Mouse (Mus musculus): ENCODE results near the gene Tssk4. TPM values are rescaled to one million over a fixed set of nuclear protein-coding genes. Genes with fewer than 3 reads are reported as not detected.

Tssk4 gene
- polyA plus RNA-seq, 1 experiment from 2014 or later, result 1.1 TPM

DNA sequence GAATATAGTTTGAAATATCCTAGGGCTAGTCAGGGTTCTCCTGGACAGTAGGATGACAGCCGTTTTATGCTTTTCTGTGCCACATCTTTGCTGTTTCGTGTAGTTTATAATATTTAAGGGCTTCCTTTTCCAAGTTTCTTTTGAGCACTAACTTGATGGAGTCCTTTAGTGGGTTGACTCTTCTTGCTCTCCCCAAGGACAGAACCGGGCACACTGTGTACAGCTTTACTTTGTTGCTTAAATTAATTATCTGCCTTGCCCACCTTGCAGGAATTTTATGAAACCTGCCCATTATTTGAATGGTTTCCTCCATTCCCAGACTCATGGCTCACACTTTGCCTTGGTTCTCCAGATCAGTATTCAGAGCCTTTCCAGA, 32.1 kb downstream of the Tssk4 start:
- Histone ChIP-seq H3K4me2 (peak overlapping the region; percentile 81), H3K4me3 (peak overlapping the region; percentile 85), H3K27ac (peak overlapping the region; percentile 91), H3K9ac (peak overlapping the region; percentile 81), H3K36me3 (peaks cover 34% of the 10 kb centered on the region), H3K4me1 (peaks cover 16% of the 10 kb centered on the region), H3K9me3 (no peaks in the 10 kb centered on the region), H3K27me3 (no peaks in the 10 kb centered on the region)
- WGBS, result 14% methylated on average over 3 of the region's 3 CpGs
- no peak for ATAC-seq (ENCODE audit: borderline replicate concordance, extremely low read depth, low FRiP score, low TSS enrichment)

DNA sequence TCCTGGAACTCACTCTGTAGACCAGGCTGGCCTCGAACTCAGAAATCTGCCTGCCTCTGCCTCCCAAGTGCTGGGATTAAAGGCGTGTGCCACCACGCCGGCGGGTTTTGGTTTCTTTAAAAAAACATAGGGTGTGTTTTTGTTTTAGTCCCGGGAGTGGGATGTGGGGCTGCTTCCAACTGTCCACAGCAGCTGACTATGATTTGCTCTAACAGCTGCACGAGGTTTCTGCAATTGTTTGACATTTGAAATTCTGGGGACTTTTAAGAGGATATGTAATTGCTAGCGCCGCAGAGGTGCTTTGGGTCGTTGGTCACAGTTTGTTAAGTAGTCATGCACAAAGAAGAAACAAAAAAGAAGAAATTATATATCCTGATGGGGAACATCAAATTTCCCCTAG, 39.4 kb downstream of the Tssk4 start:
- no peaks in the 10 kb centered on the region for H3K9me3 ChIP-seq
- H3K9ac ChIP-seq, result no peak overlapping the region
- H3K4me2 ChIP-seq, result no peak overlapping the region
- no peak for ATAC-seq (ENCODE audit: borderline replicate concordance, extremely low read depth, low FRiP score, low TSS enrichment)
- 70% methylated on average over 10 of the region's 10 CpGs for WGBS
- H3K27me3 ChIP-seq, result no peaks in the 10 kb centered on the region
- no peaks in the 10 kb centered on the region for H3K36me3 ChIP-seq
- H3K4me1 ChIP-seq, result no peaks in the 10 kb centered on the region
- no peak overlapping the region for H3K4me3 ChIP-seq
- H3K27ac ChIP-seq, result no peak overlapping the region

DNA sequence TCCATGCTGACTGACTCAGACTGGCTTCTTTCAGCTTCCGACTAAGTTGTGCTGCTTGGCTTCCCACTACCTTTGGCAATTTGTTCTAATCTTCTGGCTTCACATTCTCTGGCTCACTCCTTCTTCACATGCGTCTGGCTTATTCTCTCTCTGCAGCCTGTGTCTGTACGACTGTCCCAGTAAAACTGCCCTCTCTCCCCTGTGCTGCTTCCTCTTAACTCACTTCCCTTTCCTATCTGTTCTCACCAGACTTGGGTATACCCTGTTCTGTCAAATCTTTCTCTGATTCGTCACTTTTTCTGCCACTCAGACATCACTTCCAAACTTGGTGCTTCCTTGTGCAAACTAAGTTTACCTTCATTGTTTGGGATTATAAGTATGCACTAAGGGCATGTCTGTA, 47.2 kb downstream of the Tssk4 start:
- Histone ChIP-seq H3K9ac (no peak overlapping the region), H3K9me3 (no peaks in the 10 kb centered on the region), H3K4me3 (no peak overlapping the region), H3K4me2 (no peak overlapping the region), H3K36me3 (no peaks in the 10 kb centered on the region), H3K4me1 (no peaks in the 10 kb centered on the region), H3K27me3 (no peaks in the 10 kb centered on the region), H3K27ac (no peak overlapping the region)
- 76% methylated on average over 4 of the region's 4 CpGs for WGBS
- no peak for ATAC-seq (ENCODE audit: borderline replicate concordance, extremely low read depth, low FRiP score, low TSS enrichment)

DNA sequence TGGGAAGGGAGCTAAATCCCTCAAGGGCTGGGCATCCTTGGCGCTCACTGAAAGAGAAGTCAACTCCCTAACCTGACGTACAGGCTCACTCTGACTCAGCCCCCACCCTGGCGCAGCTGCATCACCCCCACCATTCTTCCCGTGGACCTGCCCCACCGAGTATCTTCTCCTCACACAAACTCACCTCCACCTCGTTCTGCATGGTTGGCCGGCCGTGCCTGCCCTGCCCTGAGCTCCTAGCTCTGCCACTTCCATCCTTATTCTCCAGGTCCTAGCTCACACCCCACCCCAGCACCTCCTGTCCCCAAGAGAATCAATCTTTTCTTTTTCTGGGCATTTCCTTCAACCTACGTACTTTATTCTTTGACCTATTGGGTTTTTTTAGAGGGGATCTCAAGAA, 51.1 kb downstream of the Tssk4 start:
- H3K4me2 ChIP-seq, result no peak overlapping the region
- no peaks in the 10 kb centered on the region for H3K9me3 ChIP-seq
- 64% methylated on average over 9 of the region's 9 CpGs for WGBS
- no peaks in the 10 kb centered on the region for H3K4me1 ChIP-seq
- H3K27me3 ChIP-seq, result no peaks in the 10 kb centered on the region
- no peak overlapping the region for H3K27ac ChIP-seq
- ATAC-seq (ENCODE audit: borderline replicate concordance, extremely low read depth, low FRiP score, low TSS enrichment), result no peak
- H3K4me3 ChIP-seq, result no peak overlapping the region
- H3K36me3 ChIP-seq, result no peaks in the 10 kb centered on the region
- no peak overlapping the region for H3K9ac ChIP-seq

Other genes starting within 250 kb of the Tssk4 start
- gene Dhrs4, start 171.4 kb upstream of the Tssk4 start, polyA plus RNA-seq (2015; fragmentation: Nextera tagmentation; extraction: Ambion mirVana), result 112 and 114 TPM in 2 replicates
- gene Carmil3, start 159.5 kb upstream of the Tssk4 start, polyA plus RNA-seq (2015; fragmentation: Nextera tagmentation; extraction: Ambion mirVana), result 1.3 and 1.6 TPM in 2 replicates
- 0.11 and 0.23 TPM in 2 replicates for gene Cpne6, start 139.7 kb upstream of the Tssk4 start, polyA plus RNA-seq (2015; fragmentation: Nextera tagmentation; extraction: Ambion mirVana)
- gene Nrl, start 125.2 kb upstream of the Tssk4 start, polyA plus RNA-seq (2015; fragmentation: Nextera tagmentation; extraction: Ambion mirVana), result not detected in 2 replicates
- 66.0 and 67.2 TPM in 2 replicates for gene Pck2, start 109.9 kb upstream of the Tssk4 start, polyA plus RNA-seq (2015; fragmentation: Nextera tagmentation; extraction: Ambion mirVana)
- 67.7 and 72.6 TPM in 2 replicates for gene Dcaf11, start 90.2 kb upstream of the Tssk4 start, polyA plus RNA-seq (2015; fragmentation: Nextera tagmentation; extraction: Ambion mirVana)
- gene A730061H03Rik, start 89.8 kb upstream of the Tssk4 start, polyA plus RNA-seq (2015; fragmentation: Nextera tagmentation; extraction: Ambion mirVana), result 0.79 and 1.2 TPM in 2 replicates
- 3.3 and 3.7 TPM in 2 replicates for gene Fitm1, start 74.6 kb upstream of the Tssk4 start, polyA plus RNA-seq (2015; fragmentation: Nextera tagmentation; extraction: Ambion mirVana)
- 168 and 171 TPM in 2 replicates for gene Psme1, start 72.1 kb upstream of the Tssk4 start, polyA plus RNA-seq (2015; fragmentation: Nextera tagmentation; extraction: Ambion mirVana)
- 4.1 and 5.1 TPM in 2 replicates for gene Emc9, start 64.9 kb upstream of the Tssk4 start, polyA plus RNA-seq (2015; fragmentation: Nextera tagmentation; extraction: Ambion mirVana)
- gene Psme2, start 59.1 kb upstream of the Tssk4 start, polyA plus RNA-seq (2015; fragmentation: Nextera tagmentation; extraction: Ambion mirVana), result 234 and 238 TPM in 2 replicates
- gene Rnf31, start 58.5 kb upstream of the Tssk4 start, polyA plus RNA-seq (2015; fragmentation: Nextera tagmentation; extraction: Ambion mirVana), result 14.5 and 16.0 TPM in 2 replicates
- gene Irf9, start 46.6 kb upstream of the Tssk4 start, polyA plus RNA-seq (2015; fragmentation: Nextera tagmentation; extraction: Ambion mirVana), result 12.5 and 14.4 TPM in 2 replicates
- gene Rec8, start 32.1 kb upstream of the Tssk4 start, polyA plus RNA-seq (2015; fragmentation: Nextera tagmentation; extraction: Ambion mirVana), result 22.9 and 25.5 TPM in 2 replicates
- gene Ipo4, start 14.2 kb upstream of the Tssk4 start, polyA plus RNA-seq (2015; fragmentation: Nextera tagmentation; extraction: Ambion mirVana), result 81.2 and 95.6 TPM in 2 replicates
- 0.44 and 2.0 TPM in 2 replicates for gene Gm49378, start 12.3 kb upstream of the Tssk4 start, polyA plus RNA-seq (2015; fragmentation: Nextera tagmentation; extraction: Ambion mirVana)
- gene Tm9sf1, start 6.4 kb upstream of the Tssk4 start, polyA plus RNA-seq (2015; fragmentation: Nextera tagmentation; extraction: Ambion mirVana), result 119 and 126 TPM in 2 replicates
- gene Mdp1, start 10.3 kb downstream of the Tssk4 start, polyA plus RNA-seq (2015; fragmentation: Nextera tagmentation; extraction: Ambion mirVana), result 56.5 TPM in 2 replicates
- 60.2 and 68.1 TPM in 2 replicates for gene Gmpr2, start 21.8 kb downstream of the Tssk4 start, polyA plus RNA-seq (2015; fragmentation: Nextera tagmentation; extraction: Ambion mirVana)
- gene Nedd8, start 21.9 kb downstream of the Tssk4 start, polyA plus RNA-seq (2015; fragmentation: Nextera tagmentation; extraction: Ambion mirVana), result 509 and 542 TPM in 2 replicates
- gene Tinf2, start 31.6 kb downstream of the Tssk4 start, polyA plus RNA-seq (2015; fragmentation: Nextera tagmentation; extraction: Ambion mirVana), result 46.9 and 48.3 TPM in 2 replicates
- 2.2 and 2.8 TPM in 2 replicates for gene Tgm1, start 63.7 kb downstream of the Tssk4 start, polyA plus RNA-seq (2015; fragmentation: Nextera tagmentation; extraction: Ambion mirVana)
- 31.8 and 33.2 TPM in 2 replicates for gene Rabggta, start 72.1 kb downstream of the Tssk4 start, polyA plus RNA-seq (2015; fragmentation: Nextera tagmentation; extraction: Ambion mirVana)
- gene Dhrs1, start 95.5 kb downstream of the Tssk4 start, polyA plus RNA-seq (2015; fragmentation: Nextera tagmentation; extraction: Ambion mirVana), result 86.7 and 88.4 TPM in 2 replicates
- 39.2 and 41.4 TPM in 2 replicates for gene Nop9, start 95.5 kb downstream of the Tssk4 start, polyA plus RNA-seq (2015; fragmentation: Nextera tagmentation; extraction: Ambion mirVana)
- gene Cideb, start 108.3 kb downstream of the Tssk4 start, polyA plus RNA-seq (2015; fragmentation: Nextera tagmentation; extraction: Ambion mirVana), result 0.55 and 0.80 TPM in 2 replicates
- 0.25 and 0.35 TPM in 2 replicates for gene Ltb4r2, start 111.2 kb downstream of the Tssk4 start, polyA plus RNA-seq (2015; fragmentation: Nextera tagmentation; extraction: Ambion mirVana)
- gene Ltb4r1, start 115.8 kb downstream of the Tssk4 start, polyA plus RNA-seq (2015; fragmentation: Nextera tagmentation; extraction: Ambion mirVana), result 1.7 and 2.6 TPM in 2 replicates
- gene Adcy4, start 133.9 kb downstream of the Tssk4 start, polyA plus RNA-seq (2015; fragmentation: Nextera tagmentation; extraction: Ambion mirVana), result 14.3 and 18.0 TPM in 2 replicates
- 43.4 and 45.6 TPM in 2 replicates for gene Ripk3, start 138.7 kb downstream of the Tssk4 start, polyA plus RNA-seq (2015; fragmentation: Nextera tagmentation; extraction: Ambion mirVana)
- 50.9 and 52.7 TPM in 2 replicates for gene Nfatc4, start 173.0 kb downstream of the Tssk4 start, polyA plus RNA-seq (2015; fragmentation: Nextera tagmentation; extraction: Ambion mirVana)
- 19.5 and 19.7 TPM in 2 replicates for gene Nynrin, start 203.8 kb downstream of the Tssk4 start, polyA plus RNA-seq (2015; fragmentation: Nextera tagmentation; extraction: Ambion mirVana)
- 0.88 and 1.2 TPM in 2 replicates for gene Cbln3, start 234.2 kb downstream of the Tssk4 start, polyA plus RNA-seq (2015; fragmentation: Nextera tagmentation; extraction: Ambion mirVana)
- gene Khnyn, start 234.8 kb downstream of the Tssk4 start, polyA plus RNA-seq (2015; fragmentation: Nextera tagmentation; extraction: Ambion mirVana), result 18.3 and 18.8 TPM in 2 replicates